Mouse (Mus musculus): Measurements from ENCODE around the gene Gemin8. TPM values are rescaled to one million over a fixed set of nuclear protein-coding genes. Genes with fewer than 3 reads are reported as not detected.

Gemin8 gene
- total RNA-seq, 2 experiments from 2014 or later, result 8.6 to 11.4 TPM

- no peak for DNase-seq (ENCODE audit: low spot score in 2 of 2)
Measured at GRCm38 (mm10) chrX:166229750-166230149, 59.5 kb downstream of the Gemin8 start.

- DNase-seq (ENCODE audit: low spot score in 2 of 2), result no peak
Measured at GRCm38 (mm10) chrX:166230515-166231267, 60.4 kb downstream of the Gemin8 start.

DNA sequence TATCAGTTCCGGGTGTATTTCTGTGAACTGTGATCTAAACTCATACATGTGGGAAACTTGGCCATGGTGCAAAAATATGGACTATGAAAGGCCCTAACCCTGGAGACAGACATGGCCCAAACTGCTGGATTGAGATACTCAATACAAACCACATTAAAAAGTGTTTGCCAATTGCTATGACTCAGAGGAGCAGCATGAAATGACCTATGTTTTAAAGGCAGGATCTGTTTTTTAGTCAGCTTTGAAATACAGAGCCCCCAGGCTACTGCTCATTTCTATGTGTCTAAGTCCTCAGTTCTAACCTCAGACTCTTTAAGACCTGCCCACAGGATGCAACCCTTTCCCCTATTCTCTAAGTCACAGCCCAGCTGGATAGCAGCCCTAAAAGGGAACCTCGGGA is 65.9 kb downstream of the Gemin8 start:
- no peak for DNase-seq (ENCODE audit: low spot score in 2 of 2)

DNA sequence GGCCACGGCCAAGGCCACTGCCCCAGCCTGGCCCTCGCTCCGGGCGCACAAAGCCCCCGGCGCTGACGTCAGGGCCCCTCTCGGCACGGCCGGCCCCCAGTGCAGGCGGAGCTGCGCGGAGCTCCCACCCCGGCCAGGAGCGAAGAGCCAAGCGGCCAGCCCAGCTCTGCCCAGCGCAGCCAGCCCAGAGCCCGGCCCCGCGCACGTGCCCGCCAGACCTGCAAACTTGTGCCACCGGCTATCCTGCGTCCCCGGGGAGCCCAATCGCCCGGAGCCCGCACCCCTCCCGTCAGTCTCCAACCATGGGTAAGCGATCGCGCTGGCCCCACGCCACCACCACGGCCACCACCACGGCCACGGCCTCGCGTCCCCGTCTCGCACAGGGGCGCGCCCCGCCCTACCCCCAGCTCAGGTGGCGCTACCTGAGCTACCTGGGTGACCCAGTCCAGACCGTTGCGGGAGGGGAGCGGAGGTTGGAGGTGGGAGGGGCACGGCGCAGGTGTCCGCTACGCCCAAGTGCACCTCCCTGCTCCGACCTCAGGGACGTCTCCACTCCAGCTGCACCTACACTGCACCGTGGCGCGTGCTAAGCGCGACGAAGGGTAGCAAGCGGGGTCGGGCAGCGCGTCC is 68.7 kb downstream of the Gemin8 start, which contains the start of gene Gpm6b:
TSS of gene Gpm6b (plus strand) at position 81 of the 630 bp plus-strand sequence.
- DNase-seq (ENCODE audit: low spot score in 2 of 2), result peak; percentile 51 to 71

DNA sequence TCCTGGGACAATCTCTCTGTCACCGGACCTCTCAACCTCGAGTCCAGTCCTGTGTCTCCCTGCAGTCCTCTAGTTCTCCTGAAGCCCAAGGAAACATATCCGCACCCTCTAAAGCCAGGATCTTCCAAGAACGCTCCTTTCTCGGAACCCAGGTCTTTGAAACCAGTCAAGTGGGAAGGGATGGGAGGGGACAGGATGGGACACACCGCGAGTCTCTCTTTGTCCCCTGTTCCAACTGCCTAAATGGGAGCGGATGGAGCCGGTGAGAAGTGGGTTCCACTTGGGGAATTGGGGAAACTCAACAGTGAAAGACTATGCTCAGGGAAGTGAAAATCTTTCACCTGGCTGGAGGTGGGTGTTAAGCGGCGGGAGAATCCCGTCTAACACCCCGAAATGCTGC is 69.3 kb downstream of the Gemin8 start:
- no peak for DNase-seq (ENCODE audit: low spot score in 2 of 2)

Other genes starting within 250 kb of the Gemin8 start
- gene Gpm6b, start 68.5 kb downstream of the Gemin8 start, total RNA-seq (2021), result 100 to 1,000 TPM; 755 to 812 TPM

All from layer of hippocampus, postnatal 10 days (tissue).